Mouse (Mus musculus) bone marrow macrophage, adult 2 months (primary cell): ENCODE results near the gene Lrpap1.

Experiments used
- CTCF ChIP-seq: IDR thresholded peaks from 2 replicates; pipeline ENCODE4 v1.5.1; 2012; ENCODE audit warnings: low read depth, mild to moderate bottlenecking, low read length, moderate library complexity
- POLR2A ChIP-seq: IDR thresholded peaks from 2 replicates; pipeline ENCODE4 v1.6.1; 2012; ENCODE audit warnings: mild to moderate bottlenecking, low read depth, low read length, borderline replicate concordance

- TF ChIP-seq POLR2A: no peak
- TF ChIP-seq CTCF: no peak
Measured at GRCm38 (mm10) chr5:35070953-35071352, 34.6 kb downstream of the Lrpap1 start.
